ENCODE assay signal across 18 mouse cellular contexts in the genomic region with DNA sequence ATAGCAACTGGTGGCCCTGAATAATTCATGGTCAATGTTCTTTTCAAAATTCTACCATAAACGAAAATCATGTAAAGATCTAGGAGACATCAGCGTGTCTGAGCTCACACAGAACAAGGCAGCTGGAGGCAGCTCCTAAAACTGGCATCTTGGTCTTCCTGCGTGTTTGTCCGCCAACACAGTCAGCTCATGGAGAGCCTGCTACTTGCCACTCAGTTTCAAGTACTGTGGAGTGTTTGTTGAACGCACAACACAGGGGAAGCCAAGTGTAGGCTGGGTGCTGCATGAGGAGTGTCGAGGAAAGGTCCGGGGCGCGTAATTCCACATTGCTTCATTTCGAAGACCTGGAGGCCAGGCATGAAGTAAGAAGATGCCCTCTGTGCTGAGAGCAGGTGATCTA.
DNase-seq lines count a peak whose midpoint lies in the region; ATAC-seq and TF ChIP-seq lines count a peak whose summit lies in the region.
"Had no signal": no experiment of that assay in that cellular context is flagged by ENCODE, and none has a peak within 500 bp of the region (broad histone marks: within the 10 kb centered on the region; RNA-seq: fewer than 3 reads in every experiment).

No protein-coding gene starts in this region.

- no peaks in the 10 kb centered on the region for H3K36me3 ChIP-seq in lung, embryonic 15.5 days
- no peaks in the 10 kb centered on the region for H3K36me3 ChIP-seq in kidney, embryonic 16.5 days (ENCODE audit: insufficient read depth, low read length)
- H3K36me3 ChIP-seq: forebrain, embryonic 10.5 days; heart, embryonic 12.5 days; limb, embryonic 15.5 days; liver, embryonic 15.5 days; midbrain, embryonic 15.5 days had no signal

- H3K9ac ChIP-seq in lung, embryonic 15.5 days = no peak overlapping the region
- no peak overlapping the region for H3K9ac ChIP-seq in kidney, embryonic 16.5 days (replicated peaks; ENCODE audit: low read length)
- H3K9ac ChIP-seq: forebrain, postnatal 0 days; hindbrain, embryonic 14.5 days; limb, embryonic 15.5 days; liver, embryonic 15.5 days; midbrain, embryonic 15.5 days had no signal

- H3K4me1 ChIP-seq in lung, adult 2 months (ENCODE audit: control insufficient read depth, insufficient read depth, low read length) = peaks cover 6% of the 10 kb centered on the region; the same call in 1 of the 2 replicates
- peaks cover 39% of the 10 kb centered on the region for H3K4me1 ChIP-seq in lung, embryonic 15.5 days
- H3K4me1 ChIP-seq in kidney, embryonic 16.5 days (ENCODE audit: insufficient read depth, low read length) = peaks cover 2% of the 10 kb centered on the region; the same call in 1 of the 2 replicates
- H3K4me1 ChIP-seq: liver, embryonic 15.5 days; megakaryocyte, embryonic 14.5 days had no signal

- TF ChIP-seq POLR2A in lung, adult 2 months (IDR thresholded peaks at IDR 0.05; ENCODE audit: borderline replicate concordance, extremely low read depth, low read depth, low read length) = no peak

- ATAC-seq in lung, embryonic 15.5 days (ENCODE audit: borderline replicate concordance, extremely low read depth, low FRiP score, low TSS enrichment) = no peak
- no peak for ATAC-seq in kidney, embryonic 16.5 days (ENCODE audit: low FRiP score, low TSS enrichment)
- ATAC-seq: forebrain, postnatal 0 days had no signal

- no peak overlapping the region for H3K4me2 ChIP-seq in lung, embryonic 15.5 days
- H3K4me2 ChIP-seq in kidney, embryonic 16.5 days (replicated peaks; ENCODE audit: low read depth, low read length) = no peak overlapping the region
- H3K4me2 ChIP-seq: heart, embryonic 12.5 days; hindbrain, embryonic 14.5 days; liver, embryonic 15.5 days; midbrain, embryonic 15.5 days had no signal

- peak; percentile 24 to 68 for DNase-seq in lung, adult 18-20 months
- no peak for DNase-seq in lung, adult 2 months
- peak; percentile 61 for DNase-seq in lung, postnatal 36 days
- no peak for DNase-seq in frontal cortex, postnatal 25 days (ENCODE audit: low spot score in 2 of 2)
- DNase-seq in cerebellum, adult 8-10 months = no peak
- DNase-seq: forebrain, postnatal 0 days; kidney, adult 8-10 months; thymus, adult 18-20 months had no signal

- WGBS in lung, adult 2 months = 63% methylated on average over 10 of the region's 10 CpGs
- 57% methylated on average over 10 of the region's 10 CpGs for WGBS in lung, embryonic 15.5 days
- WGBS in kidney, embryonic 16.5 days = 93% methylated on average over 10 of the region's 10 CpGs

- H3K4me3 ChIP-seq in lung, adult 2 months (replicated peaks; ENCODE audit: extremely low read depth, low read depth, low read length) = no peak overlapping the region
- H3K4me3 ChIP-seq in lung, embryonic 15.5 days = no peak overlapping the region
- no peak overlapping the region for H3K4me3 ChIP-seq in kidney, embryonic 16.5 days (ENCODE audit: low read length)
- H3K4me3 ChIP-seq: forebrain, embryonic 10.5 days; heart, embryonic 12.5 days; limb, embryonic 15.5 days; liver, embryonic 15.5 days; midbrain, embryonic 15.5 days; myocyte had no signal

- no peak for TF ChIP-seq CTCF in lung, adult 2 months (IDR thresholded peaks at IDR 0.05; ENCODE audit: insufficient read depth, low read length)

- H3K27ac ChIP-seq in lung, embryonic 15.5 days = peak overlapping the region; percentile 45
- H3K27ac ChIP-seq in kidney, embryonic 16.5 days (ENCODE audit: low read length) = no peak overlapping the region
- H3K27ac ChIP-seq: forebrain, embryonic 10.5 days; hindbrain, embryonic 14.5 days; liver, embryonic 15.5 days; midbrain, embryonic 15.5 days had no signal

- H3K27me3 ChIP-seq in lung, embryonic 15.5 days = no peaks in the 10 kb centered on the region
- no peaks in the 10 kb centered on the region for H3K27me3 ChIP-seq in kidney, embryonic 16.5 days (ENCODE audit: insufficient read depth, low read length)
- H3K27me3 ChIP-seq: heart, embryonic 12.5 days; limb, embryonic 15.5 days; liver, embryonic 15.5 days; midbrain, embryonic 15.5 days had no signal

- no peaks in the 10 kb centered on the region for H3K9me3 ChIP-seq in lung, embryonic 15.5 days
- H3K9me3 ChIP-seq in kidney, embryonic 16.5 days (ENCODE audit: low read length) = no peaks in the 10 kb centered on the region
- H3K9me3 ChIP-seq: forebrain, embryonic 10.5 days; heart, embryonic 12.5 days; limb, embryonic 15.5 days; liver, embryonic 15.5 days; midbrain, embryonic 15.5 days had no signal

Comparison
In these comparisons a context has a peak if more than half of its experiments do, and no peak if none do; other contexts are left out.
1. DNase-seq: peak in lung, adult 18-20 months (2 of 2) and lung, postnatal 36 days (single experiment); none in lung, adult 2 months (single experiment), frontal cortex, postnatal 25 days (0 of 2) and cerebellum, adult 8-10 months (single experiment).